18 mouse cellular contexts compared by ENCODE assay signal in the genomic region with DNA sequence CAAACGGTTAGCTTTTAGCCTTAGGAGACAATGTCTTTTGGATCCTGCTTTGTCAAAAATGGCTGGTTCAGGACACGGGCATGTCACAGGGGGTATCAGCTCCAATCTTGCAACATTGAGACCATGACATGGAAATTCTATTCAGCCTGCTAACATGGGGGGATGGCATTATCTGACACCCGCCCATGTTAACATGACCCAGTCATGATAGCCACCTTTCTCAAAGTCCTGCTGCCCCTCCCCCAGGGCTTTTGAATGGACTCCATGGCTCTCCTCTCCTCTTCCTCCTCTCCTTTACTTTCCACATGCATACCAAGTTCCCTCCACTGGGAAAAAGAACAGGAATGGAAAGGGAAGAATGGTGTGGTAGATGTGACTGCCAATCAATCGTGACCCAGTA. TPM values are rescaled to one million over a fixed set of nuclear protein-coding genes. Genes with fewer than 3 reads are reported as not detected.
DNase-seq lines count a peak whose midpoint lies in the region; ATAC-seq lines count a peak whose summit lies in the region.
"Had no signal": no experiment of that assay in that cellular context is flagged by ENCODE, and none has a peak within 500 bp of the region (broad histone marks: within the 10 kb centered on the region; RNA-seq: fewer than 3 reads in every experiment).

No protein-coding gene starts in this region.

- no peak overlapping the region for H3K4me2 ChIP-seq in neural tube, embryonic 13.5 days
- H3K4me2 ChIP-seq: embryonic facial prominence, embryonic 13.5 days; limb, embryonic 12.5 days; liver, embryonic 15.5 days; lung, embryonic 15.5 days; midbrain, embryonic 12.5 days had no signal

- peak; percentile 52 for DNase-seq in heart, embryonic 10.5 days (ENCODE audit: low spot score)
- DNase-seq in heart, postnatal 14 days: no peak
- no peak for DNase-seq in neural tube, embryonic 10.5 days (ENCODE audit: extremely low spot score, low spot score)
- no peak for DNase-seq in spleen, postnatal 4 days (ENCODE audit: low spot score in 2 of 2)
- DNase-seq: B cell, adult 2 months; kidney, adult 2 months; right cerebral cortex, adult 18-20 months had no signal

- peaks cover 2% of the 10 kb centered on the region; the same call in 1 of the 2 replicates for H3K36me3 ChIP-seq in heart, embryonic 10.5 days
- no peaks in the 10 kb centered on the region for H3K36me3 ChIP-seq in neural tube, embryonic 13.5 days
- no peaks in the 10 kb centered on the region for H3K36me3 ChIP-seq in macrophage (ENCODE audit: inconsistent target)
- H3K36me3 ChIP-seq: embryonic facial prominence, embryonic 13.5 days; forebrain, embryonic 12.5 days; limb, embryonic 12.5 days; liver, embryonic 15.5 days; lung, embryonic 15.5 days; midbrain, embryonic 12.5 days had no signal

- H3K9me3 ChIP-seq in heart, embryonic 10.5 days: no peaks in the 10 kb centered on the region
- H3K9me3 ChIP-seq in neural tube, embryonic 13.5 days: no peaks in the 10 kb centered on the region
- H3K9me3 ChIP-seq: embryonic facial prominence, embryonic 13.5 days; forebrain, embryonic 12.5 days; liver, embryonic 15.5 days; lung, embryonic 15.5 days; midbrain, embryonic 12.5 days had no signal

- 85% methylated on average over 4 of the region's 4 CpGs for WGBS in heart, embryonic 10.5 days
- 83% methylated on average over 4 of the region's 4 CpGs for WGBS in neural tube, embryonic 13.5 days
- 97% methylated on average over 4 of the region's 4 CpGs for WGBS in macrophage (ENCODE audit: missing documents)

- H3K4me1 ChIP-seq in heart, embryonic 10.5 days: peaks cover 11% of the 10 kb centered on the region; the same call in 1 of the 2 replicates
- peaks cover 20% of the 10 kb centered on the region for H3K4me1 ChIP-seq in neural tube, embryonic 13.5 days (replicated peaks)

- no peak overlapping the region for H3K9ac ChIP-seq in neural tube, embryonic 13.5 days
- H3K9ac ChIP-seq: embryonic facial prominence, embryonic 13.5 days; forebrain, embryonic 12.5 days; limb, embryonic 12.5 days; liver, embryonic 15.5 days; lung, embryonic 15.5 days; midbrain, embryonic 12.5 days had no signal

- H3K27ac ChIP-seq in heart, embryonic 10.5 days: no peak overlapping the region
- peak overlapping the region; percentile 46; the same call in 1 of the 2 replicates for H3K27ac ChIP-seq in neural tube, embryonic 13.5 days (replicated peaks)
- H3K27ac ChIP-seq in macrophage: 0 out of 2 replicates have a peak overlapping the region, but pooled peaks have one; percentile 10
- H3K27ac ChIP-seq: left cerebral cortex, adult 2 months; liver, embryonic 15.5 days; lung, embryonic 15.5 days had no signal

- intact Hi-C loops in heart, postnatal 14 days (cut with DNase I): no loop called here

- H3K4me3 ChIP-seq in heart, embryonic 10.5 days: no peak overlapping the region
- H3K4me3 ChIP-seq in neural tube, embryonic 13.5 days: no peak overlapping the region
- no peak overlapping the region for H3K4me3 ChIP-seq in macrophage (ENCODE audit: inconsistent target)
- H3K4me3 ChIP-seq: embryonic facial prominence, embryonic 13.5 days; forebrain, embryonic 12.5 days; left cerebral cortex, adult 2 months; limb, embryonic 12.5 days; liver, embryonic 15.5 days; lung, embryonic 15.5 days; midbrain, embryonic 12.5 days; myocyte had no signal

- peaks cover 4% of the 10 kb centered on the region; the same call in 1 of the 2 replicates for H3K79me2 ChIP-seq in macrophage (ENCODE audit: inconsistent target)

- no peaks in the 10 kb centered on the region for H3K27me3 ChIP-seq in heart, embryonic 10.5 days (ENCODE audit: insufficient read depth, poor library complexity, severe bottlenecking)
- no peaks in the 10 kb centered on the region for H3K27me3 ChIP-seq in neural tube, embryonic 13.5 days
- H3K27me3 ChIP-seq: embryonic facial prominence, embryonic 13.5 days; forebrain, embryonic 12.5 days; limb, embryonic 12.5 days; liver, embryonic 15.5 days; lung, embryonic 15.5 days; midbrain, embryonic 12.5 days had no signal

- no peak for ATAC-seq in neural tube, embryonic 13.5 days (ENCODE audit: low read depth)
- ATAC-seq: inflammation-experienced regulatory T-cells, adult 6 months had no signal

RNA-seq across cellular contexts. Expression of a gene that starts 43.5 kb away (rescaled TPM):
- 60.5 and 65.2 TPM in 2 replicates for polyA plus RNA-seq in heart, embryonic 10.5 days (2016; fragmentation: Nextera tagmentation; extraction: Ambion mirVana)
- total RNA-seq in heart, postnatal 14 days (2021): 100 to 1,000 TPM; 126 to 142 TPM
- 70.0 and 74.5 TPM in 2 replicates for polyA plus RNA-seq in neural tube, embryonic 13.5 days (2015; fragmentation: Nextera tagmentation; extraction: Ambion mirVana)
- total RNA-seq in macrophage (2018; cell fraction: chromatin; rRNA removed): 100 to 1,000 TPM in 9 of 26 experiments, 10 to 100 TPM in 17; 18.9 to 130 (median 93.9) TPM
- total RNA-seq in macrophage (2018; cell fraction: cytosol; rRNA removed): 10 to 100 TPM; 22.9 to 38.6 (median 27.8) TPM
- 100 to 1,000 TPM in 6 of 26 experiments, 10 to 100 TPM in 20; 40.3 to 144 (median 75.1) TPM for total RNA-seq in macrophage (2018; cell fraction: nucleus; rRNA removed)
- polyA plus RNA-seq in macrophage (2018): 12.3 to 15.5 TPM (median 14.6 TPM) in 3 replicates
